Mouse (Mus musculus) Patski (cell line): ENCODE results near the gene Klrb1a. TPM values are rescaled to one million over a fixed set of nuclear protein-coding genes. Genes with fewer than 3 reads are reported as not detected.
"Not testable (repeated sequence)": the region's sequence is repeated elsewhere in the genome, so short reads cannot be mapped to it uniquely, and the experiment has no call there.

Experiments
- ATAC-seq: fragments of 100-300 bp; one replicate; pipeline ENCODE4 v1.8.0; 2021
- CTCF ChIA-PET: fragments of 350-600 bp; sonication (Branson Sonifier 250); formaldehyde crosslinking; loops from one replicate; lab custom pipeline; 2022; ENCODE audit warnings: inconsistent platforms; lab: Charles Lee
- POLR2A ChIA-PET: fragments of 350-600 bp; sonication (Branson Sonifier 250); formaldehyde crosslinking; loops from one replicate; lab custom pipeline; 2022; ENCODE audit warnings: antibody characterized with exemption, inconsistent platforms; lab: Charles Lee
- DNase-seq: peaks from one replicate; pipeline ENCODE4 v3.0.0-alpha.2; 2011; ENCODE audit warnings: low read depth, low spot score
- H3K27me3 ChIP-seq: fragments of 371-371 bp; one replicate; pipeline ENCODE4 v1.5.1; 2021
- CTCF ChIP-seq: fragments of 100-300 bp; IDR thresholded peaks from one replicate; pipeline ENCODE4 v1.5.1; 2021
- in situ Hi-C: fragments of 300-500 bp; cut with MboI; formaldehyde crosslinking; loops from 3 replicates; pipeline ENCODE4 v1.11.1; 2018; ENCODE audit warnings: low pct_unique_long_range_greater_than_20kb, mixed read lengths
- polyA plus RNA-seq: library from polyadenylated mRNA; unstranded; gene quantifications from one replicate; pipeline ENCODE4 v1.2.3, GENCODE M21; 2021

The Klrb1a gene
- not detected for polyA plus RNA-seq

DNA sequence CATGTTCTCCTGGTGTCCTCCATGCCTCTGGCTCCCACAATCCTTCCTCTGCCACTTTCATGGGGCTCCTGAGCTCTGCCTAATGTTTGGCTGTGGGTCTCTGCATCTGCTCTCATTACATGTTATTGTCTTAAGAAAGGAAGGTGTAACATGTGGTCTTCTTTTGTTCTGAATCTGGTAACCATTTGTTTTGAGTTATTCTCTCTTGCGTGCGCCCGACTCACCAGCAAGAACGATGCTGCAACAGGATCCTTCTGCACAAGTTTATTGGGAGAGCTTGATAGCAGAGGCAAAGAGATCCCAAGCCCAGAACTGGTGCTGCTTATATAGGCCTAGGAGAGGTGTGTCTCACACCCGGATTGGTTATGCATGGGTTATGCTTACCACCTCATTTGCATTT is at the start of gene Klrb1a:
Gene Klrb1a (minus strand): TSS at position 101 of the 400 bp plus-strand sequence.
- CTCF ChIA-PET: interaction anchor here (1.0 kb wide), 1 partner anchor 19 kb away, joined by 3 read pairs; no protein-coding TSS in a partner anchor
- ATAC-seq, in situ Hi-C loops, H3K27me3 ChIP-seq, POLR2A ChIA-PET, DNase-seq: not testable (repeated sequence)

DNA sequence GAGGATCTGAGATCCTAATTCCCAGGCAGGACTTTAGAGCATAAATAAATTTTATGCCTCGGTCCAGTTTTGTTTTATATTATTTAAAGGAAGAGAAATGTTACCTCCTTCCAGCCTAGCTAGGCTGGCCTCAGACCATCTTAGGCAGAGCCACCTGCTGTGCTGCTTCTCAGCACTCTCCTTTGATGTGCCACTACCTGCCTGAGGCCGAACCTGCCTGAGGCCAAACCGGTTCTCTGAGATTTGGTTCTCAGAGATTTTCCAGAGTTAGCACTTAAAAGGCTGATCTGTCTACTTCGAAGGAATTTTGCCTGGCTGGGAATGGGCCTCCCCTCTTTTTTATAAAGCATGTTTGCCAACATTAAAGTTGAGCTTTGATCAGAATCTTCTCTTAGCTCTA is 46.6 kb upstream of the Klrb1a start:
- POLR2A ChIA-PET: no interaction called here
- in situ Hi-C loops: no loop called here
- DNase-seq (no peak), ATAC-seq (no peak)
- H3K27me3 ChIP-seq: no peaks in the 10 kb centered on the region
- no peak for TF ChIP-seq CTCF
- CTCF ChIA-PET: no interaction called here

DNA sequence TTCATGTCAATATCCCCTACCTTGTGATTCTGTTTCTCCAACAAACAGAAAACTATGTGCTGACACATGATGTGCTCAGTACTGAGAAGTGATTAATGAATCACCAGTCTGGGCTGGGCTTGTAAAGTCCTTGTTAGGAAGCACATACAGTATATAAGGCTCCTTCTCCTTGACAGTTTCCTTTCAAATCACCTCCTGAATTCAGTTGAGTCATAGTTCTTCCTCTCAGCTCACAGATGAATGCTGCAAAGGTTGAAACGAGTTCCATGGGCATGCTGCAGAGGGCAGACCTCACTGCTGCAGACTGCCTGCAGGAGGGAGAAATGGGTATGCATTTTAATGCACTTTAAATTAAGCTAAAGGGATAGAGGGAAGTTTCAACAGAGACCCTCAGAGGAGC is 38.9 kb upstream of the Klrb1a start, which contains the start of gene Clec2h:
Gene Clec2h (plus strand): TSS at position 180 of the 400 bp plus-strand sequence.
- in situ Hi-C loops: no loop called here
- ChIA-PET POLR2A (no interaction called here), CTCF (no interaction called here)
- DNase-seq (no peak), ATAC-seq (no peak)
- H3K27me3 ChIP-seq: peaks cover 5% of the 10 kb centered on the region
- no peak for TF ChIP-seq CTCF

DNA sequence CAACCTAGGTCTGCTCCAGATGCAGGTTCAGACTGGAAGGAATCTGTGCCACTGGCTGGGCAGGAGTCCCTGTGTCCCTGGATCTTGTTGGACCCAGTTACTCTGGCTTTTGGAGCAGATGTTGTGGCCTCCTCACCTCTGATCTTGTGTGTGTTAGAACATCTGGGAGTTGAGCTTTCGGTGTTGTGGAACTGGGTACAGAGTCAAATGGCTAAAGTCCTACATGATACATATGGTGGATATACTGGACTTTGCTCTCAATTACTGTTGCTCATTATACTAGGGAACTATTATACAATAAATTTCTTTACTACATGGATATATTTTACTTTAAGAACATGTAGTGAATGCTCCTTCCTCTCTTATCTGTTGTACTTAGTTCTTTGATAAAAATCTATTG is 37.9 kb upstream of the Klrb1a start:
- TF ChIP-seq CTCF: no peak
- peaks cover 5% of the 10 kb centered on the region for H3K27me3 ChIP-seq
- ATAC-seq (no peak), DNase-seq (no peak)
- CTCF ChIA-PET: no interaction called here
- POLR2A ChIA-PET: no interaction called here
- in situ Hi-C loops: no loop called here

DNA sequence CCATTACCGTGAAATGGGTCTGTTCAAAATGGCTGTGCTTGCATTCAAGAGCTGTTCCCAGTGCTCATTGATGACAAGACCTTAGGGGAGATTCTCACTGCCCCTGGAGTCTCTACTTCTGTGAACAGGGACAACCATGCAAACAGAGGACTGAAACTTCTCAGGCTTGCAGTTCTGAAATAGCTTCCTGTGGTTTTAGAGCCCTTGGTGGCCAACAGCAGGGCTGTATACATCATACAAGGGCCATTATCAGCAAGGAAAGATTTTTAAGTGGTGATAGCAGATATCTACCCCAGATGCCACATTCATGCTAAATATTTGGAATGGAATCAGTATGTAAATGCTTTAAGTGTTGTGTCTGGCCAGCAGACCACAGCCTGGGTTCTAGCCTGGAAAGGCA is 29.6 kb upstream of the Klrb1a start:
- H3K27me3 ChIP-seq: no peaks in the 10 kb centered on the region
- DNase-seq (no peak), ATAC-seq (no peak)
- POLR2A ChIA-PET: no interaction called here
- TF ChIP-seq CTCF: no peak
- CTCF ChIA-PET: no interaction called here
- in situ Hi-C loops: no loop called here

DNA sequence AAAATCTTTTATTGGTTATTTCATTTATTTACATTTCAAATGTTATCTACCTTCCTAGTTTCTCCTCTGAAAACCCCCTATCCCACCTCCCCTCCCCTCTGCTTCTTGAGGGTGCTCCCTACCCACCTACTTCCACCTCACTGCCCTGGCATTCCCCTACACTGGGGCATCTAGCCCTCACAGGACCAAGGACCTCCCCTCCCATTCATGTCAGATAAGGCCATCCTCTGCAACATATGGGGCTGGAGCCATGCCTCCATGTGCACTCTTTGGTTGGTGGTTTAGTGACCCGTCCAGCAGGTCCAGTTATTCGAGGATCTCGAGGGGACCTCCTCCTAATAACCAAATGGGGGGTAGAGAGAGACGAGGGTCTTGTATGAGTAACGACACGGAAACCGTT is 27.5 kb upstream of the Klrb1a start:
- in situ Hi-C loops, CTCF ChIA-PET, POLR2A ChIA-PET, ATAC-seq, H3K27me3 ChIP-seq, DNase-seq: not testable (repeated sequence)

DNA sequence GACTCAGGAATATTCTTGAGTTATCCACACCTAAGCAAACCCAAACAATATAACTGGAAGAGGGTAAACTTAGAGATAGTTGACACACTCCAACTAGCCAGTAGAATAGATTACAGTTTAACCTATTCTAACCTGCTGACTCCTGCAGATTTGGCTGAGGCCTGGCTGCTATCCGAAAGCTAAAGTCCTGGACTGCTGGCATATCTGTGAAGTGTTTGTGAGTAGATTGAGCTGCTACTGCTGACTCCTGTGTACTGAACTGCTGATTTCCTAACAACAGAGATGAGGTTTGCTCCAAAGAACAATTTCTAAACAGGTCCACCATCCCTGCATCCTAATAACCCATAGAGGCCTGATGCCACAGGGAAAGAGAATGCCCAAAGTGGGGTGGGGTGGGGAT is 26.9 kb upstream of the Klrb1a start:
- ATAC-seq (no peak), DNase-seq (no peak)
- CTCF ChIA-PET: no interaction called here
- POLR2A ChIA-PET: no interaction called here
- H3K27me3 ChIP-seq: no peaks in the 10 kb centered on the region
- in situ Hi-C loops: no loop called here
- TF ChIP-seq CTCF: no peak

DNA sequence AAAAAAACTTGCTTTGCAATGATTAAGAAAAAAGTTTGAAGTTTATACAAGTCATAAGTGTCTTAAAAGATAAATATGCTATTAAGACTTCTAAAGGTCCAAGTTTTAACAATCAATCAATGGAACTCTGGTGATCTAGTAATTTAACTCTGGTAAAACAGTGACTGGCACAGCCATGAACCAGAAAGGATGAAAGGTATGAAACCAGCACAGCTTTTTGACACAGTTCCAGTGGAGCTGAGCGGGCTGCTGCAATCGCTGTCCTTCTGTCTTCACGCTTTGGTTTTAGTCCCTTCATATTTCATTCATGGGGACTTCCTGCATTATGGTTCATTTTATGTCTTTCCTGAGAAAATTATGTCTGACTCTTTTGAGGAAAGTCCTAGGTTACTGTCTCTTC is 26.3 kb upstream of the Klrb1a start:
- ATAC-seq (no peak), DNase-seq (no peak)
- in situ Hi-C loops: no loop called here
- POLR2A ChIA-PET: no interaction called here
- no peak for TF ChIP-seq CTCF
- H3K27me3 ChIP-seq: no peaks in the 10 kb centered on the region
- CTCF ChIA-PET: no interaction called here

DNA sequence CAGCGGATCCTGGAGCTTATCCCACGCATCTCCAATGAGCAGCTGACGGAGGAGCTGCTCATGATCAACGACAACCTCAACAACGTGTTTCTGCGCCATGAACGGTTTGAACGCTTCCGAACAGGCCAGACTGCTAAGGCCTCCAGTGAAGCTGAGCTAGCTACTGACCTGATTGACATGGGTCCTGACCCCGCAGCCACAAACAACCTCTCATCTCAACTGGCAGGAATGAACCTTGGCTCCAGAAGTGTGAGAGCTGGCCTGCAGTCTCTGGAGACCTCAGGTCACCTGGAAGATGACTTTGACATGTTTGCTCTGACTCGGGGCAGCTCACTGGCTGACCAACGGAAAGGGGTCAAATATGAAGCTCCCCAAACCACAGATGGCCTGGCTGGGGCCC is 22.4 kb upstream of the Klrb1a start:
- CTCF ChIA-PET, DNase-seq, H3K27me3 ChIP-seq, POLR2A ChIA-PET, ATAC-seq, in situ Hi-C loops: not testable (repeated sequence)

DNA sequence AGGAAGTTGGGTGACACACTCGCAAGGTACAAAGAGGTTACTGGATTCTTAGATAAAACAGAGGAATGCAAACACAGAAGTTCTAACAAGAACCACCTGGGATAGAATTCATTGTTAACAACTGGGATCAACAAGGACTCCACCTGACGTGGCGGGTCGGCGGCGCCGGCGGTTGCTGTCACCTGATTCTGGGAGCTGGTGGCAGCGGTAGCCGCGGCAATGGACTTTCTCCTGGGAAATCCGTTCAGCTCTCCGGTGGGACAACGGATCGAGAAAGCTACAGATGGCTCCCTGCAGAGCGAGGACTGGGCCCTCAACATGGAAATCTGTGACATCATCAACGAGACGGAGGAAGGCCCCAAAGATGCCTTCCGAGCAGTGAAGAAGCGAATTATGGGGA is 21.4 kb upstream of the Klrb1a start:
- H3K27me3 ChIP-seq, POLR2A ChIA-PET, in situ Hi-C loops, CTCF ChIA-PET, ATAC-seq, DNase-seq: not testable (repeated sequence)

DNA sequence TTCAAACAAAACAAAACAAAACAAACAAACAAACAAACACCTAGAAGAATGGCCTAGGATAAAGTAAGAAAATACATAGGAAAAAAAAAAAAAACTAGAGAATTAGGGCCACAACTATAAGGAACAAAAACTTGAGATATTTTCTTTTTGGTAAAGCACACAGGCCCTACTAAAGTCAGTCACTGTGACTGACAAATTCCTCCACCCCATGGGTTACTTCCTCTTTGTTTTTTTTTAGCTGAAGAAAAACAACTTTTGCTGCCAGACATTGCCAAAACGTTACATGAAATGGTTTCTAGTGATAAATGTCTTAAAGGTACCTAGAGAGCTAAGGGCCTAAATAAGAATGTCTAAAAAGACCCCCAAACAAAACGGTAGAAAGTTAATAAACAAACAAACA is 20.7 kb upstream of the Klrb1a start:
- DNase-seq (no peak), ATAC-seq (no peak)
- in situ Hi-C loops: no loop called here
- ChIA-PET POLR2A (no interaction called here), CTCF (no interaction called here)
- TF ChIP-seq CTCF: no peak
- H3K27me3 ChIP-seq: no peaks in the 10 kb centered on the region

DNA sequence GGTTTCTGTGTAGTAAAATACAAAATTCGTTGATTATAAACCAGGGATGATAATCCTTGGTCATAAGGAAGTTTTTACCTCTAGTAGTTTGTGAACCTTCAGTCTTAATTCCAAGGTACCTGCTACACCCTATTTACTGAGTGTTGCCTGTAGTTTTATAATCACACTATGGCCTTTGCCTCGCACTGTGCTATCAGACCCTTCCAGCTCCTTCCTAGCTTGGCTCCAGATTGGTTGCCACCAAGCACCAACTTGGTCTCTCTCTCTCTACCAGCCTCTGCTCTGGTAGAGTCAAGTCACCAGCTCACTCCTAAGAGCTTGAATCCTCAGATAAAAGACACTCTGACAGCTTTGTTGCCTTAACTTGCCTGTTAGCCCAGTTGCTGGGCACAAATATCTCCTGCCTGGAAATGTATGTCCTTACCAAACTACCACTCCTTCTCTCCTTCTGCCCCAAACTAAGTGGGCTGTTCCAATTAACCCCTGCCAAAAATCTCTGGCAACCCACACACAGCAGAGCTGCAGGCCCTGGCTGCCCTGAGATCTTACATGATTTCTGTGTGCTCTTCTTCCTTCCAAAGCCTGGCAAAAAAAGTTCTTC is 17.9 kb upstream of the Klrb1a start:
- CTCF ChIA-PET: no interaction called here
- in situ Hi-C loops: no loop called here
- ATAC-seq (no peak), DNase-seq (no peak)
- POLR2A ChIA-PET: no interaction called here
- H3K27me3 ChIP-seq: no peaks in the 10 kb centered on the region
- TF ChIP-seq CTCF: no peak
